Mouse (Mus musculus) hindbrain, embryonic 10.5 days (tissue): ENCODE data around the gene Atp13a2. TPM values are rescaled to one million over a fixed set of nuclear protein-coding genes. Genes with fewer than 3 reads are reported as not detected.

Experiments
- DNase-seq: peaks from one replicate; pipeline ENCODE4 v3.0.0-alpha.2; 2017; ENCODE audit warnings: low spot score
- H3K27ac ChIP-seq: fragments of 300-500 bp; sonication (generic); 2 replicates; pipeline ENCODE4 v1.5.1; 2016; ENCODE audit warnings: mild to moderate bottlenecking, moderate library complexity
- H3K27me3 ChIP-seq: fragments of 300-500 bp; sonication (generic); 2 replicates; pipeline ENCODE4 v1.6.1; 2016; ENCODE audit warnings: mild to moderate bottlenecking; ENCODE audit not compliant: poor library complexity, insufficient read depth, severe bottlenecking
- H3K36me3 ChIP-seq: fragments of 300-500 bp; sonication (generic); 2 replicates; pipeline ENCODE4 v1.6.1; 2016; ENCODE audit warnings: mild to moderate bottlenecking, moderate library complexity
- H3K4me1 ChIP-seq: fragments of 300-500 bp; sonication (generic); replicated peaks from 2 replicates; pipeline ENCODE4 v1.6.1; 2016; ENCODE audit warnings: mild to moderate bottlenecking
- H3K4me3 ChIP-seq: fragments of 300-500 bp; sonication (generic); 2 replicates; pipeline ENCODE4 v1.5.1; 2016; ENCODE audit warnings: mild to moderate bottlenecking, moderate library complexity
- H3K9me3 ChIP-seq: fragments of 300-500 bp; sonication (generic); 2 replicates; pipeline ENCODE4 v1.6.1; 2016; ENCODE audit warnings: mild to moderate bottlenecking, moderate library complexity
- WGBS: fragments of 180-500 bp; shearing (Covaris S2); methylation state at CpG from one replicate; pipeline ENCODE4 v1.1.7; 2016; 5-methylcytosine and 5-hydroxymethylcytosine counted together
- polyA plus RNA-seq: library from polyadenylated mRNA; unstranded; fragments of >200 nt; fragmentation: Nextera tagmentation; extraction: Ambion mirVana; gene quantifications from 2 replicates; pipeline ENCODE4 v1.2.1, GENCODE M21; 2016

Gene Atp13a2
- polyA plus RNA-seq: 54.8 and 82.1 TPM in 2 replicates

DNA sequence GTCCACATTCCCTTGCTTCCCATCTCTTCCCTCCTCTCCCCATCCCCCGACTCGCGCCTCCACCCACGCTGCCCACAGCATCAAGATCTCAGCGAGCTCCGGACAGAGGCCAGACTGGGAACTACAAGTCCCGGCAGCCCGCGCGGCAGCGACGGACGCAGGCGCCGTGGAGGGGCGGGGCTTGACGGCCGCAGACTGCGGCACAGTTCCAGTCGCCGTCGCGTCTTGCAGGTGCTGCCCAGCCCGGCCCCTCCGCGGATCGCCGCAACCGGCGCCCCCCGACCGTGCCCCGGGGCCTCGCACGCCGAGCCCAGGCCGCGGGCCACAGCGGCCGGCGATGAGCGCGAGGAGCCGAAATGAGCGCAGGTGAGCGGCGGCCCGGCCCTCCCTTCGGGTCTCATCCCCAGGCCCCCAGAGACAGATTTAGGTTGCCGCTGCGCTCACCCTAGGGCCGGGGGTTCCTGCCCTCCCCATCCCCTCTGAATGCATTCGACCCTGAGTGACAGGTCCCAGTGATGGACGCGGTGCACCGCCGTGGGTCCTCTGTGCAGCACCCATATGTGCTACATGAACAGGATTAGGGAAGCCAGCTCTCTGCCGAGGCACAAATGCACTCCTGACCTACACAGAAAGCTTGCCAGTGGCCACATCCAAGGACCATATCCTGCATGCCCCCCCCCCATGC, at the start of gene Atp13a2:
Gene Atp13a2 (plus strand): TSS at position 163 of the 685 bp plus-strand sequence.
- Histone ChIP-seq H3K36me3 (peaks cover 7% of the 10 kb centered on the region), H3K27me3 (no peaks in the 10 kb centered on the region), H3K27ac (peak within 1 kb of the TSS; percentile 93), H3K9me3 (peaks cover under 1% of the 10 kb centered on the region; the same call in 1 of the 2 replicates), H3K4me1 (peaks cover 60% of the 10 kb centered on the region), H3K4me3 (peak within 1 kb of the TSS; percentile 95)
- under 1% methylated on average over 58 of the region's 58 CpGs for WGBS
- DNase-seq: peak; percentile 88

GRCm38 (mm10) chr4:140944356-140944755, 42.3 kb upstream of the Atp13a2 start:
- Histone ChIP-seq H3K27ac (no peak overlapping the region), H3K9me3 (peaks cover 8% of the 10 kb centered on the region; the same call in 1 of the 2 replicates), H3K4me1 (no peaks in the 10 kb centered on the region), H3K4me3 (no peak overlapping the region), H3K27me3 (no peaks in the 10 kb centered on the region), H3K36me3 (no peaks in the 10 kb centered on the region)
- WGBS: 88% methylated on average over 12 of the region's 12 CpGs
- no peak for DNase-seq

GRCm38 (mm10) chr4:140944961-140945442, 41.7 kb upstream of the Atp13a2 start:
- Histone ChIP-seq H3K36me3 (no peaks in the 10 kb centered on the region), H3K27ac (no peak overlapping the region), H3K27me3 (no peaks in the 10 kb centered on the region), H3K4me3 (no peak overlapping the region), H3K4me1 (no peaks in the 10 kb centered on the region), H3K9me3 (peaks cover 8% of the 10 kb centered on the region; the same call in 1 of the 2 replicates)
- whole genome bisulfite sequencing: 89% methylated on average over 5 of the region's 5 CpGs
- DNase-seq: no peak

DNA sequence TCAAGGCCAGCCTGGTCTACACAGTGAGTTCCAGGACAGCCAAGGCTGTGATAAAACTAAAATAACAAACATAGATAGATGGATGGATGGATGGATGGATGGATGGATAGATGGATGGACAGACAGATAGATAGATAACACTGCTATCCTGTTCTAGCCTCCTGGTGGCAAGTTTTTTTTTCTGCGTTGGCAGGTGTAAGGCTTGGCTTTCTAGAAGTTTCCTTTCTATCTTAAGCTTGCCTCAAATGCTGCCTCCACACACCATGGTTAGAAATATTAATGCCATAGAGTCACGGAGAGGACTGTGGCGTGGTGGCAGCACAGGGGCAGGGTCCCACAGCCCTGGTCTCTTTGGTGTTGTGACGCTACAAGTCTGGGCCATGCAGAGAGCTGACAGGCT, 41.1 kb upstream of the Atp13a2 start:
- Histone ChIP-seq H3K36me3 (no peaks in the 10 kb centered on the region), H3K4me3 (no peak overlapping the region), H3K4me1 (no peaks in the 10 kb centered on the region), H3K27me3 (no peaks in the 10 kb centered on the region), H3K27ac (no peak overlapping the region), H3K9me3 (peaks cover 8% of the 10 kb centered on the region; the same call in 1 of the 2 replicates)
- DNase-seq: no peak
- 91% methylated on average over 4 of the region's 4 CpGs for WGBS

- H3K9me3 ChIP-seq: peaks cover 8% of the 10 kb centered on the region; the same call in 1 of the 2 replicates
- no peaks in the 10 kb centered on the region for H3K4me1 ChIP-seq
- H3K27ac ChIP-seq: no peak overlapping the region
- 87% methylated on average over 4 of the region's 4 CpGs for WGBS
- DNase-seq: no peak
- H3K4me3 ChIP-seq: no peak overlapping the region
- no peaks in the 10 kb centered on the region for H3K27me3 ChIP-seq
- no peaks in the 10 kb centered on the region for H3K36me3 ChIP-seq
These were observed 40.6 kb upstream of the Atp13a2 start for GRCm38 (mm10) chr4:140946048-140946447.

- Histone ChIP-seq H3K27me3 (no peaks in the 10 kb centered on the region), H3K4me1 (no peaks in the 10 kb centered on the region), H3K36me3 (no peaks in the 10 kb centered on the region), H3K4me3 (no peak overlapping the region), H3K9me3 (peaks cover 8% of the 10 kb centered on the region; the same call in 1 of the 2 replicates), H3K27ac (no peak overlapping the region)
- 83% methylated on average over 14 of the region's 14 CpGs for WGBS
- DNase-seq: no peak
These were observed 40.0 kb upstream of the Atp13a2 start for GRCm38 (mm10) chr4:140946580-140947205.

DNA sequence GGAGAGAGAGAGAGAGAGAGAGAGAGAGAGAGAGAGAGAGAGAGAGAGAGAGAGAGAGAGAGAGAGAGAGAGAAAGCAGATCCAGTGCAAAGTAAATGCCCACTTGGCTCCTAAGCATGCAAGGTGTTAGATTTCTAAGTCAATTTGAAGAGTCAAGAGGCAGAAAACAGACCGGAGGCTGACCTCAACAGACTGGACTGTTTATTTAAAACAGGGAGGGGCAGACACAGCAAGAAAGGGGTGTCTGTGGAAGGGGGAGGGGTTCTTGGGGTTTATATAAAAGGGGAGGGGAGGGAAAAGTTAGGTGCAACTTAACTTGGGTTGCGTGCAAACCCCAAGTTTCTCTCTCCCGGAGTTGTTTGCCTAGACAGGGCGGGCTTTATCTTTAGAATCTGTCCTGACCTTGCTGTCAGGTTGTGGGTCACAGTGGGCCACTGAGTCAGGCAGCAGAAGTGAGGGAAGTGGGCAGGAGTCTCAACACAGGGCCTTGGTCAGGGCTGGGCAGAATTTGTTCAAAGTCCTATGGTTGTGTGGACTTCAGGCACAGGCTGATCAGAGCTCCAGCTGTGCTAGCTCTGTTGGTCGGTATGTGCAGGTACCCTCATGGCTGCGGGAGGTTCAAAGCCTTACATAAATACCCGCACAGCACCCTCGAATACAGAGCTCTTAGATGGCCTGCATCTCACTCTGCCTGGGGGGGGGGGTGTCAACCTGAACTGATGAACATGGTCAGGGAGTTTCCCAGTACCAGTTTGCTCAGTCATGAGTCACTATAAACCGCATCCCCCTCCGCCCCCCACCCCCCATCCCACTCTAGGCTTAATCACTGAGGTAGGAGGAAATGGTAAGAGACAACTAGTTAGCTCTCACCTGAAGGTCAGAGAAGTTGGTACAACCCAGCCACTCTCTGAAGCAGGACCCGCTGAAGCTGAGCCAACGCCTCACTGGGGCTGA, 38.9 kb upstream of the Atp13a2 start:
- no peak overlapping the region for H3K4me3 ChIP-seq
- no peak overlapping the region for H3K27ac ChIP-seq
- H3K27me3 ChIP-seq: no peaks in the 10 kb centered on the region
- no peak for DNase-seq
- H3K36me3 ChIP-seq: no peaks in the 10 kb centered on the region
- H3K4me1 ChIP-seq: no peaks in the 10 kb centered on the region
- H3K9me3 ChIP-seq: peaks cover 8% of the 10 kb centered on the region; the same call in 1 of the 2 replicates
- WGBS: 87% methylated on average over 12 of the region's 12 CpGs

- no peak overlapping the region for H3K27ac ChIP-seq
- H3K9me3 ChIP-seq: peaks cover 8% of the 10 kb centered on the region; the same call in 1 of the 2 replicates
- H3K27me3 ChIP-seq: no peaks in the 10 kb centered on the region
- no peaks in the 10 kb centered on the region for H3K4me1 ChIP-seq
- no peak overlapping the region for H3K4me3 ChIP-seq
- no peak for DNase-seq
- no peaks in the 10 kb centered on the region for H3K36me3 ChIP-seq
- 91% methylated on average over 6 of the region's 6 CpGs for WGBS
These were observed 38.2 kb upstream of the Atp13a2 start for GRCm38 (mm10) chr4:140948481-140948880.

DNA sequence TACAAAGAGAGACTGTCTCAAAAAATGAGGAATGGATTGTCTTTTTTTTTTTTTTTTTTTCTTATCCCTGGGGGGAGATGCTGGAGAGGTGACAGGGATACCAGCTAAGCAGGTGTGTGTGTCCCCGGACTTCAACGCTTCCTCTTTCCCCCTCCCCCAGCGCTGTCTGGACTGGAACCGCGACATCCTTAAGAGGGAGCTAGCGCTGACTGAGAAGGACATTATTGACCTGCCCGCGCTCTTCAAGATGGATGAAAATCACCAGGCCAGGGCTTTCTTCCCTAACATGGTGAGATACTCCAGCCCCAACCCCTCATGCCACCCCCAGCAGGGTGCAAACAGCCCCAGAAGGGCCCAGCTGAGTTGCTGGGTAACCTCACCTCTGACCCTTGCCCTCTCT, 37.6 kb upstream of the Atp13a2 start:
- H3K36me3 ChIP-seq: no peaks in the 10 kb centered on the region
- H3K27ac ChIP-seq: no peak overlapping the region
- DNase-seq: no peak
- peaks cover 5% of the 10 kb centered on the region; the same call in 1 of the 2 replicates for H3K9me3 ChIP-seq
- no peaks in the 10 kb centered on the region for H3K27me3 ChIP-seq
- H3K4me3 ChIP-seq: no peak overlapping the region
- no peaks in the 10 kb centered on the region for H3K4me1 ChIP-seq
- whole genome bisulfite sequencing: 78% methylated on average over 8 of the region's 8 CpGs

GRCm38 (mm10) chr4:140949616-140950015, 37.1 kb upstream of the Atp13a2 start:
- Histone ChIP-seq H3K9me3 (no peaks in the 10 kb centered on the region), H3K36me3 (no peaks in the 10 kb centered on the region), H3K27ac (no peak overlapping the region), H3K27me3 (no peaks in the 10 kb centered on the region), H3K4me1 (no peaks in the 10 kb centered on the region), H3K4me3 (no peak overlapping the region)
- 88% methylated on average over 16 of the region's 16 CpGs for WGBS
- no peak for DNase-seq

- Histone ChIP-seq H3K4me3 (no peak overlapping the region), H3K36me3 (no peaks in the 10 kb centered on the region), H3K27me3 (peaks cover 3% of the 10 kb centered on the region; the same call in 1 of the 2 replicates), H3K27ac (no peak overlapping the region), H3K4me1 (no peaks in the 10 kb centered on the region), H3K9me3 (no peaks in the 10 kb centered on the region)
- no peak for DNase-seq
- 85% methylated on average over 3 of the region's 3 CpGs for WGBS
These were observed 36.1 kb upstream of the Atp13a2 start for GRCm38 (mm10) chr4:140950574-140950973.

DNA sequence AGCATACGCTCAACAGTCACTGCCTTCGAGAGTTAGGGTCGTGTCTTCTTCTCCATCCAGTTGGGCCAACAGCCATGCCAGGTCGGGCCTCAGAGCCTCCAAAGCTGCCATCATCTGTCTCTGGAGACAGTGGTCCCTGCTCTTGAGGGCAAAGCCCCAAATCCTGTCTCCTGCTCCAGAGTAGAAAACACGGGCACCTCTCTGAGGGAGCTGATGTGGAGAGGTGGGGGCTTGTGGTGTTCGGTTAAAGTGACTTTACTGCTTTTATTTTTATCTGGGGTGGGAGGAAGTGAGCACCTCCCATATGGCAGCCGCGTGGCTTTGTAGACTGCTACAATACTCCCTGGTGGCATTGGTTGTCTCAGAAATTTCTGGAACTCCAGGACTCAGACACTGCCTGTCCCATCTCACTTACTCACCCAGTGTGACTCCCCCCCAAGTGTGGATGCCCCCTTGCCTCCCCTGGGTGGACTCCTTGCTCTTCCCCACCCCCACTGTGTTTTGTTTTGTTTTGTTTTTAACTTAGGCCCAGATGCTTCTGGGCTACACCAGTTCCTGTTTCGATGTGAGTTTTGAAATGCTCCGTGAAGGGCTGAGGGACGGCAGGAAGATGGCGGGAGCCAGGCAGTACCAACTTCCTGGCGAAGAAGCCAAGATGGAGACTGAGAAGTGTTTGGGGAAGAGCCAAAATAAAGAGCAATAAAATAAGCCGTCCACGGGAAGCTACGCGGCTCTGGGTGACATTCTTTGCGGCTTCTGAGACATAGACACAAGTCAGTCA, 34.6 kb upstream of the Atp13a2 start:
- no peak for DNase-seq
- Histone ChIP-seq H3K9me3 (no peaks in the 10 kb centered on the region), H3K27ac (no peak overlapping the region; the same call in 1 of the 2 replicates), H3K27me3 (peaks cover 10% of the 10 kb centered on the region), H3K4me3 (no peak overlapping the region), H3K36me3 (no peaks in the 10 kb centered on the region), H3K4me1 (peaks cover 5% of the 10 kb centered on the region)
- 88% methylated on average over 18 of the region's 18 CpGs for WGBS
